In genomic region chr2:28524406-28524805, GRCm38 (mm10) we compare ENCODE assay signal across 8 mouse cellular contexts. TPM values are rescaled to one million over a fixed set of nuclear protein-coding genes. Genes with fewer than 3 reads are reported as not detected.
A peak's percentile ranks its signal among the peaks of the same experiment; 100 is the strongest.
DNase-seq lines count a peak whose midpoint lies in the region; ATAC-seq and TF ChIP-seq lines count a peak whose summit lies in the region.

No protein-coding gene starts in this region.

- H3K27ac ChIP-seq in lung, postnatal 0 days (ENCODE audit: low read length) = peak overlapping the region; percentile 76
- peak overlapping the region; percentile 91 for H3K27ac ChIP-seq in stomach, embryonic 15.5 days

- TF ChIP-seq CTCF in lung, postnatal 0 days (IDR thresholded peaks at IDR 0.05) = no peak

- no peak overlapping the region for H3K9ac ChIP-seq in lung, postnatal 0 days (replicated peaks; ENCODE audit: low read depth)
- no peak overlapping the region for H3K9ac ChIP-seq in stomach, embryonic 15.5 days

- H3K4me1 ChIP-seq in lung, postnatal 0 days (ENCODE audit: insufficient read depth, low read depth, low read length) = peaks cover 30% of the 10 kb centered on the region
- H3K4me1 ChIP-seq in stomach, embryonic 15.5 days = peaks cover 36% of the 10 kb centered on the region

- no peak for ATAC-seq in lung, postnatal 0 days
- no peak for ATAC-seq in stomach, embryonic 15.5 days (ENCODE audit: insufficient read depth, low FRiP score, low read depth)
- no peak for ATAC-seq in CD4-positive, CD25-positive, alpha-beta regulatory T cell, adult 4 months
- ATAC-seq in granulocyte monocyte progenitor cell, adult 5-6 weeks (replicated peaks; ENCODE audit: poor library complexity, severe bottlenecking) = no peak

- no peaks in the 10 kb centered on the region for H3K9me3 ChIP-seq in lung, postnatal 0 days (ENCODE audit: low read length)
- no peaks in the 10 kb centered on the region for H3K9me3 ChIP-seq in stomach, embryonic 15.5 days

- H3K4me3 ChIP-seq in lung, postnatal 0 days (ENCODE audit: low read depth, low read length) = no peak overlapping the region
- no peak overlapping the region for H3K4me3 ChIP-seq in stomach, embryonic 15.5 days (replicated peaks)

- H3K36me3 ChIP-seq in lung, postnatal 0 days (ENCODE audit: insufficient read depth, low read length) = no peaks in the 10 kb centered on the region
- no peaks in the 10 kb centered on the region for H3K36me3 ChIP-seq in stomach, embryonic 15.5 days

- 82% methylated on average over 10 of the region's 10 CpGs for WGBS in lung, postnatal 0 days
- WGBS in stomach, embryonic 15.5 days = 79% methylated on average over 10 of the region's 10 CpGs

- no peak for TF ChIP-seq EP300 in lung, postnatal 0 days (IDR thresholded peaks at IDR 0.05)

- DNase-seq in adrenal gland, adult (ENCODE audit: inconsistent age in 2 of 2, low spot score in 1 of 2) = peak; percentile 80 to 91
- DNase-seq in adrenal gland, postnatal 4 days (ENCODE audit: low spot score in 2 of 2) = no peak
- DNase-seq in lung, postnatal 0 days (ENCODE audit: low spot score) = no peak
- DNase-seq in lung, postnatal 36 days = no peak
- DNase-seq in induced T-regulatory cell, adult 2 months (ENCODE audit: low read depth) = peak; percentile 55

- no peaks in the 10 kb centered on the region for H3K27me3 ChIP-seq in lung, postnatal 0 days (replicated peaks; ENCODE audit: insufficient read depth, low read length)
- H3K27me3 ChIP-seq in stomach, embryonic 15.5 days (replicated peaks) = no peaks in the 10 kb centered on the region

- H3K4me2 ChIP-seq in lung, postnatal 0 days (replicated peaks; ENCODE audit: low read depth, low read length) = no peak overlapping the region
- no peak overlapping the region for H3K4me2 ChIP-seq in stomach, embryonic 15.5 days

RNA-seq across cellular contexts. Expression of gene Ralgds, which starts 11.5 kb away (rescaled TPM):
- total RNA-seq in adrenal gland, postnatal 4 days (2021) = 10 to 100 TPM; 65.0 to 67.0 TPM
- 24.4 and 29.1 TPM in 2 replicates for polyA plus RNA-seq in lung, postnatal 0 days (2015; fragmentation: Nextera tagmentation; extraction: Ambion mirVana)
- 27.5 and 30.9 TPM in 2 replicates for polyA plus RNA-seq in stomach, embryonic 15.5 days (2015; fragmentation: Nextera tagmentation; extraction: Ambion mirVana)
- polyA plus RNA-seq in CD4-positive, CD25-positive, alpha-beta regulatory T cell, adult 4 months (2017; shearing (Covaris generic)) = 1 to 10 TPM; 4.3 to 8.8 TPM
- total RNA-seq in granulocyte monocyte progenitor cell, adult 5-6 weeks (2014; fragmentation: Nextera tagmentation) = 2.1 and 7.9 TPM in 2 replicates
- 2.8 and 4.6 TPM in 2 replicates for total RNA-seq in granulocyte monocyte progenitor cell, adult 5-6 weeks (2017)

RNA-seq across cellular contexts. Expression of gene Gm10134, which starts 18.5 kb away (rescaled TPM):
- total RNA-seq in adrenal gland, postnatal 4 days (2021) = 1 to 10 TPM; 3.4 to 5.2 TPM
- 5.8 and 6.1 TPM in 2 replicates for polyA plus RNA-seq in lung, postnatal 0 days (2015; fragmentation: Nextera tagmentation; extraction: Ambion mirVana)
- 8.5 and 8.8 TPM in 2 replicates for polyA plus RNA-seq in stomach, embryonic 15.5 days (2015; fragmentation: Nextera tagmentation; extraction: Ambion mirVana)
- polyA plus RNA-seq in CD4-positive, CD25-positive, alpha-beta regulatory T cell, adult 4 months (2017; shearing (Covaris generic)) = not detected
- total RNA-seq in granulocyte monocyte progenitor cell, adult 5-6 weeks (2014; fragmentation: Nextera tagmentation) = not detected in 2 replicates
- total RNA-seq in granulocyte monocyte progenitor cell, adult 5-6 weeks (2017) = not detected in 2 replicates

RNA-seq across cellular contexts. Expression of gene Gbgt1, which starts 27.7 kb away (rescaled TPM):
- 1 to 10 TPM; 8.2 to 8.3 TPM for total RNA-seq in adrenal gland, postnatal 4 days (2021)
- polyA plus RNA-seq in lung, postnatal 0 days (2015; fragmentation: Nextera tagmentation; extraction: Ambion mirVana) = 1.2 and 1.4 TPM in 2 replicates
- polyA plus RNA-seq in stomach, embryonic 15.5 days (2015; fragmentation: Nextera tagmentation; extraction: Ambion mirVana) = 2.7 and 3.2 TPM in 2 replicates
- polyA plus RNA-seq in CD4-positive, CD25-positive, alpha-beta regulatory T cell, adult 4 months (2017; shearing (Covaris generic)) = not detected
- not detected in 2 replicates for total RNA-seq in granulocyte monocyte progenitor cell, adult 5-6 weeks (2014; fragmentation: Nextera tagmentation)
- not detected in 2 replicates for total RNA-seq in granulocyte monocyte progenitor cell, adult 5-6 weeks (2017)

RNA-seq across cellular contexts. Expression of gene Cel, which starts 38.8 kb away (rescaled TPM):
- total RNA-seq in adrenal gland, postnatal 4 days (2021) = 1,000 to 10,000 TPM in 1 of 2 experiments, under 1 TPM in 1; 0.42 to 1,494 TPM
- 0.46 TPM in 1 of 2 replicates, not detected in the other for polyA plus RNA-seq in lung, postnatal 0 days (2015; fragmentation: Nextera tagmentation; extraction: Ambion mirVana)
- polyA plus RNA-seq in stomach, embryonic 15.5 days (2015; fragmentation: Nextera tagmentation; extraction: Ambion mirVana) = 412 and 563 TPM in 2 replicates
- not detected for polyA plus RNA-seq in CD4-positive, CD25-positive, alpha-beta regulatory T cell, adult 4 months (2017; shearing (Covaris generic))
- not detected in 2 replicates for total RNA-seq in granulocyte monocyte progenitor cell, adult 5-6 weeks (2014; fragmentation: Nextera tagmentation)
- total RNA-seq in granulocyte monocyte progenitor cell, adult 5-6 weeks (2017) = not detected in 2 replicates

RNA-seq across cellular contexts. Expression of gene Mrps2, which starts 56.5 kb away (rescaled TPM):
- 10 to 100 TPM; 57.9 to 60.4 TPM for total RNA-seq in adrenal gland, postnatal 4 days (2021)
- 20.8 and 21.8 TPM in 2 replicates for polyA plus RNA-seq in lung, postnatal 0 days (2015; fragmentation: Nextera tagmentation; extraction: Ambion mirVana)
- 51.8 and 54.6 TPM in 2 replicates for polyA plus RNA-seq in stomach, embryonic 15.5 days (2015; fragmentation: Nextera tagmentation; extraction: Ambion mirVana)
- polyA plus RNA-seq in CD4-positive, CD25-positive, alpha-beta regulatory T cell, adult 4 months (2017; shearing (Covaris generic)) = 10 to 100 TPM; 19.5 to 24.0 TPM
- 61.3 and 62.9 TPM in 2 replicates for total RNA-seq in granulocyte monocyte progenitor cell, adult 5-6 weeks (2014; fragmentation: Nextera tagmentation)
- total RNA-seq in granulocyte monocyte progenitor cell, adult 5-6 weeks (2017) = 29.3 and 33.0 TPM in 2 replicates

Comparison
In these comparisons a context has a peak if more than half of its experiments do, and no peak if none do; other contexts are left out.
1. DNase-seq: peak in adrenal gland, adult (2 of 2) and induced T-regulatory cell, adult 2 months (single experiment); none in adrenal gland, postnatal 4 days (0 of 2), lung, postnatal 0 days (single experiment) and lung, postnatal 36 days (single experiment).